Mouse (Mus musculus): ENCODE results near the gene Taf10.
"Not testable (repeated sequence)": the region's sequence is repeated elsewhere in the genome, so short reads cannot be mapped to it uniquely, and the experiment has no call there.

DNA sequence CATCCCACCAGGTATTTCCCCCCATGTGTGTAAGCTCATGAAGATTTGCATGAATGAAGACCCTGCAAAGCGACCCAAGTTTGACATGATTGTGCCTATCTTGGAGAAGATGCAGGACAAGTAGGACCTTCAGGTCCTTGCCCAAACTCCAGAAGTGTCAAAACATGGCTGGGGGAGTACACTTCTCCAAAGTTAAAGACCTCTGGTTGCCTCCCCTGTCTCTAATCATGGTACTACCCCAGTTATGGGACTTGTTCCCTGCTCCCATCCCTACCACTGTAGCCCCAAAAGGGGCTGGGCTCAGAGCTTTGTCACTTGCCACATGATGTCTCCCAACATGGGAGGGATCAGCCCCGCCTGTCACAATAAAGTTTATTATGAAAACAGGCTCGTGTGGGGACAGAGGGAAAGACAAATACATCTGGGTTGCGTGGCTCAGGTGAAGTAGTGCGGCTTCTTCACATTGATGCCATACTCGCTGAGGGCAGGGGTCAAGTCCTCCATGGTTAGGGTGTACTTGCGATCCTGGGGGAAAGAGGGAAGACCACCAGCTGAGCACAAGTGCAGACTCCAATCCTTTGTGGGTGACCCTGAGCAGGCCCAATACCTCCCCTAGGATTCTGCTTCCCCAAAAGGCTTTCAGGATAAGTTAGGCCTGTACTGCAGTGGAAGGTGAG, 1.5 kb downstream of the Taf10 start:
- TF ChIP-seq POLR2A (IDR thresholded peaks at IDR 0.05; ENCODE audit: borderline replicate concordance, insufficient read depth, low read length); CTCF (IDR thresholded peaks at IDR 0.05; ENCODE audit: borderline replicate concordance, insufficient read depth, low read depth, low read length): not testable (repeated sequence)

All from cerebellum, adult 2 months (tissue).